Mouse (Mus musculus) heart, postnatal 0 days (tissue): ENCODE results near the gene Fut1. TPM values are rescaled to one million over a fixed set of nuclear protein-coding genes. Genes with fewer than 3 reads are reported as not detected.

Experiments
- ATAC-seq: fragments of 200-750 bp; cut with Nextera tagmentation; 2 replicates; pipeline ENCODE4 v1.8.0; 2017; ENCODE audit warnings: low read depth, moderate number of reproducible peaks, moderate library complexity; ENCODE audit not compliant: insufficient read depth
- DNase-seq: peaks from one replicate; pipeline ENCODE4 v3.0.0-alpha.2; 2016; ENCODE audit warnings: low spot score
- H3K27ac ChIP-seq: fragments of 300-500 bp; sonication (generic); 2 replicates; pipeline ENCODE4 v1.5.1; 2014; ENCODE audit warnings: low read depth, mild to moderate bottlenecking
- H3K27me3 ChIP-seq: fragments of 300-500 bp; sonication (generic); 2 replicates; pipeline ENCODE4 v1.6.1; 2014; ENCODE audit warnings: low read length, mixed read lengths; ENCODE audit not compliant: control insufficient read depth, insufficient read depth
- H3K36me3 ChIP-seq: fragments of 300-500 bp; sonication (generic); replicated peaks from 2 replicates; pipeline ENCODE4 v1.6.1; 2014; ENCODE audit warnings: low read length, mixed read lengths; ENCODE audit not compliant: control insufficient read depth, insufficient read depth
- H3K4me1 ChIP-seq: fragments of 300-500 bp; sonication (generic); 2 replicates; pipeline ENCODE4 v1.6.1; 2014; ENCODE audit warnings: antibody characterized with exemption; ENCODE audit not compliant: control insufficient read depth, insufficient read depth
- H3K4me2 ChIP-seq: fragments of 300-500 bp; sonication (generic); 2 replicates; pipeline ENCODE4 v1.6.1; 2014; ENCODE audit warnings: low read depth, mild to moderate bottlenecking, low read length, moderate library complexity
- H3K4me3 ChIP-seq: fragments of 300-500 bp; sonication (generic); 2 replicates; pipeline ENCODE4 v1.5.1; 2014; ENCODE audit warnings: low read depth, low read length
- H3K9ac ChIP-seq: fragments of 300-500 bp; sonication (generic); replicated peaks from 2 replicates; pipeline ENCODE4 v1.6.1; 2014; ENCODE audit warnings: low read depth, low read length, mixed read lengths
- H3K9me3 ChIP-seq: fragments of 300-500 bp; sonication (generic); replicated peaks from 2 replicates; pipeline ENCODE4 v1.6.1; 2016; ENCODE audit warnings: low read length; ENCODE audit not compliant: control insufficient read depth
- CTCF ChIP-seq: IDR thresholded peaks from 2 replicates; pipeline ENCODE4 v1.5.1; 2016; ENCODE audit warnings: antibody characterized with exemption, control low read depth, low read depth
- EP300 ChIP-seq: IDR thresholded peaks from 2 replicates; pipeline ENCODE4 v1.6.1; 2016; ENCODE audit warnings: antibody characterized with exemption, low read depth
- WGBS: fragments of 180-500 bp; shearing (Covaris S2); extraction: QIAGEN DNeasy Blood & Tissue Kit; methylation state at CpG from one replicate; pipeline ENCODE4 v1.1.7; 2014; 5-methylcytosine and 5-hydroxymethylcytosine counted together
- polyA plus RNA-seq: library from polyadenylated mRNA; unstranded; fragments of >200 nt; fragmentation: Nextera tagmentation; extraction: Ambion mirVana; gene quantifications from 2 replicates; pipeline ENCODE4 v1.2.1, GENCODE M21; 2015
- total RNA-seq: library from RNA; depleted of rRNA; stranded (reverse); fragments of >200 nt; gene quantifications from 2 replicates; pipeline ENCODE4 v1.2.3, GENCODE M21; 2014; ENCODE audit warnings: low replicate concordance

Fut1 gene
- total and polyA plus RNA-seq, 2 experiments from 2014 or later: not detected

DNA sequence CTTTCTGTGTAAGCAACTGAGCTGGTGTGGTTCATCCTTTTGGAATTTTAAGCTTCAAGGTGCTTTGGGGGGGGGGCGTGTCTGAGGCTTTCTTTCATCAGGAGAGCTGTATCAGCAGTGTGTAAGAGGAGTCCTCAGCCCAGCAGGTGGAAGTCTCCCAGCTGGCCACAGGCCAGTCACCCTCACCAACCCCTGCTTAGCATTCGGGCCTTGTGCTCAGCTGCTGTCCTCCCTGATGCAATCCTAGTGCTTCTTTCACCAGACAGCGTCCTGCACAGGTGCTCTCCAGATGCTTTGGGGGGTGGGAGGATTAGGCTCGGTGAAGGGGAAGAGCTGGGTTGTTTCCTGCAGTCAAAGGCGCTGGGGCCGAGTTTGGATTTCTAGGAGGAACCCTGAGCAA, 812 bp upstream of the Fut1 start:
- Histone ChIP-seq H3K9ac (no peak overlapping the region), H3K27ac (no peak overlapping the region), H3K36me3 (no peaks in the 10 kb centered on the region), H3K4me2 (no peak overlapping the region), H3K4me1 (no peaks in the 10 kb centered on the region), H3K4me3 (no peak overlapping the region), H3K9me3 (no peaks in the 10 kb centered on the region), H3K27me3 (peaks cover 43% of the 10 kb centered on the region)
- no peak for DNase-seq
- no peak; the same call in 1 of the 2 replicates for ATAC-seq
- 26% methylated on average over 6 of the region's 6 CpGs for WGBS
- TF ChIP-seq EP300 (no peak), CTCF (no peak)

DNA sequence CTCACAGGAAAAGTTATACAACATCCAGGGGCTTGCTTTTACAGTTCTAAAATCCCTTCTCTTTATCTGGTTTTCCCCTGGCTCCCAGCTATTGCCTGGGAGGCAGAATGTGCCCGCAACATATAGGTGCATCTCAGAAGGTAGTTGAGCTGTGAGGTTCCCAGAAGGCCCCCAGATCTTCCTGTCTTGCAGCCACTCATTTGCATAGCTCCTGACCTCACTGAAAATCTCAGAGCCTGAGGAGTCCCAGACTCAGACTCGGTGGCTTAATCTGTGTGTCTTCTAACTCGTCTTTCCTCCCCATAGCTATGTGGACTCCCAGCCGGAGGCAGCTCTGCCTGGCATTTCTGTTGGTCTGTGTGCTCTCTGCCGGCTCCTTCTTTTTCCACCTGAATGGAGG, 1.2 kb downstream of the Fut1 start:
- WGBS: 76% methylated on average over 5 of the region's 5 CpGs
- Histone ChIP-seq H3K4me1 (no peaks in the 10 kb centered on the region), H3K9ac (no peak overlapping the region), H3K9me3 (no peaks in the 10 kb centered on the region), H3K4me3 (no peak overlapping the region), H3K4me2 (no peak overlapping the region), H3K36me3 (no peaks in the 10 kb centered on the region), H3K27ac (no peak overlapping the region), H3K27me3 (peaks cover 43% of the 10 kb centered on the region)
- DNase-seq: no peak
- no peak for ATAC-seq
- TF ChIP-seq CTCF: no peak
- no peak for TF ChIP-seq EP300

DNA sequence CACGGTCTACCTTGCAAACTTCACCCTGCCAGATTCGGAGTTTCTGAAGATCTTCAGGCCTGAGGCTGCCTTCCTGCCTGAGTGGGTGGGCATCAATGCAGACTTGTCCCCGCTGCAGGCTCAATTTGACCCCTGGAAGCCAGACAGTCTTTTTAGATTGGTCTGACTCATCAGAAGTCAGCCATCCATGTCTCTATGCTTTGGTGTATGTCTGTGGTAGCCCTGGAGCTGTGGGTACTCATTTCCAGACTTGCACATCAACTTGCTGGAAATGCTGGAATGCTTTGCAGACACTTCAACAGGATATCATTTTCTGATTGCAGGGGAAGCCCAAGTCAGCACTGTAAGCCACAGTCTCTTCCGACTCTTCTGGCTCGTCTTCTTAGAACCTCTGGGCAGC, 2.5 kb downstream of the Fut1 start:
- Histone ChIP-seq H3K4me2 (no peak overlapping the region), H3K9me3 (no peaks in the 10 kb centered on the region), H3K36me3 (no peaks in the 10 kb centered on the region), H3K4me3 (no peak overlapping the region), H3K9ac (no peak overlapping the region), H3K4me1 (no peaks in the 10 kb centered on the region), H3K27me3 (peaks cover 43% of the 10 kb centered on the region), H3K27ac (no peak overlapping the region)
- DNase-seq (no peak), ATAC-seq (no peak)
- TF ChIP-seq CTCF: no peak
- TF ChIP-seq EP300: no peak
- 70% methylated on average over 5 of the region's 5 CpGs for WGBS

DNA sequence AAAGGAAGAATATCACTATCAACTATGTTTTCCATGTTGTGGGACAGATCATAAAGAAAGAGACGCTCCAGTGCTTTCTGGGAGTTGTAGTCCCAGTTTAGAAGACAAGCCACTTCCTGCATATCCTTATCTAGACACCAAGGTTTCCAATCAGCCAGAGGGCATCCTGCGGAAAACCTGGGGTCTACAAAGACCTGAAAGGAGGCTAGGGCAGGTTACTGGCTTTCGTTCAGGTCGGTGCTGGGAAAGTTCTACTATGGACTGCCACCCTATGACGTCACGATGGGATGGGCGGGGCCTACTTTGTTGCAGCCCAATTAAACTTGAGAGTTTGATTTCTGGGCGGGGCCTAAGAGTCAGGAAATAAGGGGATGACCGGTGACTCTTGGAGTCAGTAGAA, 4.4 kb downstream of the Fut1 start, which contains the start of gene Izumo1:
TSS of gene Izumo1 (plus strand) at position 369 of the 400 bp plus-strand sequence.
- no peaks in the 10 kb centered on the region for H3K9me3 ChIP-seq
- no peaks in the 10 kb centered on the region for H3K36me3 ChIP-seq
- no peaks in the 10 kb centered on the region for H3K4me1 ChIP-seq
- H3K27ac ChIP-seq: no peak within 1 kb of the TSS
- WGBS: 23% methylated on average over 9 of the region's 9 CpGs
- no peak within 1 kb of the TSS for H3K9ac ChIP-seq
- no peak within 1 kb of the TSS for H3K4me2 ChIP-seq
- no peak within 1 kb of the TSS for H3K4me3 ChIP-seq
- H3K27me3 ChIP-seq: peaks cover 30% of the 10 kb centered on the region
- ATAC-seq: 0 out of 2 replicates have a peak, but pooled peaks have one; percentile 34
- TF ChIP-seq EP300 (no peak), CTCF (no peak)
- DNase-seq: no peak

DNA sequence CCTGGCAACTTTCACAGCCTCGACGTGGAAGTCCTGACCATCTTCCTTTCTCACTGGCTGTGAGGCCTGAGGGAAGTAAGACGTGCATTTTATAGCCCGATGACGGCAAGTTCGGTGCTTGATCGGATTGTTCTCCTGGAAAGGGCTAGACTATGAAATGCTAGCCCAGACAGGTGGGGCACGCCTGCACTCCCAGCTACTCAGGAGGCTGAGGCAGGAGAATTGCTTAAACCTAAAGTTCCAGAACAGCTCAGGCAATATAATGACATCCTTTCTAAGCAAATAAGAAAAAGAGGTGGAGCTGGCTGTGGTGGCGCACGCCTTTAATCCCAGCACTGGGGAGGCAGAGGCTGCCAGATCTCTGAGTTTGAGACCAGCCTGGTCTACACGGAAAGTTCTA, 6.4 kb downstream of the Fut1 start:
- DNase-seq: no peak
- H3K27me3 ChIP-seq: peaks cover 20% of the 10 kb centered on the region
- no peaks in the 10 kb centered on the region for H3K9me3 ChIP-seq
- H3K9ac ChIP-seq: no peak overlapping the region
- no peaks in the 10 kb centered on the region for H3K4me1 ChIP-seq
- no peak overlapping the region for H3K27ac ChIP-seq
- no peak overlapping the region for H3K4me2 ChIP-seq
- no peak overlapping the region for H3K4me3 ChIP-seq
- H3K36me3 ChIP-seq: no peaks in the 10 kb centered on the region
- WGBS: 90% methylated on average over 11 of the region's 11 CpGs
- TF ChIP-seq CTCF: no peak
- no peak for TF ChIP-seq EP300
- no peak for ATAC-seq

DNA sequence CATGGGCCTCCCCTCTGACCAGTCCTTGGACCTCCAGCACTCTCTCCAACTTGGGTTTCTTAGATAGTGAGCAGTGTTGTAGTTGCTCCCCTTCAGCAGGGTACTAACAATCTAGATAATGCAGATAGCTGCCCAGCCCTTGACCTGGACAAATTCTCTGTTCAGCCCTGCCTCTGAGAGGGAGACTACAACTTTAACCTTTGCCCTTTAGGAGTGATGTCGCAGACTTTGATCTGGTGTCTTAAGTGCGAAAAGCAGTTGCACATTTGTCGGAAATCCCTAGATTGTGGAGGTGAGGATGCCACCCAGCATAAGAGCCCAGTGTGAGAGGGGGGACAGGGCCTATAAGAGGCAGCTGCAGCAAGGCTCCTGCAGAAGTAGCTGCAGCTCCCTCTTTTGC, 7.6 kb downstream of the Fut1 start:
- WGBS: 74% methylated on average over 3 of the region's 3 CpGs
- no peak overlapping the region for H3K4me3 ChIP-seq
- no peak for TF ChIP-seq CTCF
- TF ChIP-seq EP300: no peak
- H3K9ac ChIP-seq: no peak overlapping the region
- DNase-seq (no peak), ATAC-seq (no peak)
- H3K4me2 ChIP-seq: no peak overlapping the region
- peaks cover 11% of the 10 kb centered on the region for H3K27me3 ChIP-seq
- no peaks in the 10 kb centered on the region for H3K36me3 ChIP-seq
- H3K9me3 ChIP-seq: no peaks in the 10 kb centered on the region
- no peak overlapping the region for H3K27ac ChIP-seq
- H3K4me1 ChIP-seq: no peaks in the 10 kb centered on the region
